Mouse (Mus musculus) Muller cell, postnatal 12 days (primary cell): ENCODE measurements around the gene Nfrkb.
A peak's percentile ranks its signal among the peaks of the same experiment; 100 is the strongest.

Experiments used
- DNase-seq: peaks from one replicate; pipeline ENCODE4 v3.0.0-alpha.2; 2015; ENCODE audit errors: inconsistent ontology term

Nfrkb gene

DNA sequence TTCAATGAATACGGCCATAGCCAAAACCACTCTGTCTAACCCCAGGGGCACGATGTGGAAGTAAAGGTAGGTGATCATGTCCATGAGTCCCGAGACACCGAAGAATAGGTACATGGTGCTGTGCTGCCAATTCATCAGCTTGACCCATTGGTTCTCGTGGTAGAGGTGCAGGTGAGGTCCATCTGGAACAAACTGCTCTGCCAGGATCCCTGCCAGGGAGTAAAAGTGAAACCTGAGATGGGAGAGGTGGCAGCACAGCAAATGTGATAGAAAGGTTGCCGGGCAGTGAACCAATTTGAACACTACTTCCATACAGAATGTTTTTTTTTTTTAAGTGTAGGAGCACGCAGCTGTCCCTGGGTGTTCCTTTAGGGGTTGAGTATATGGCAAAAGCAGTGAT, 43.0 kb downstream of the Nfrkb start:
- DNase-seq, result no peak

DNA sequence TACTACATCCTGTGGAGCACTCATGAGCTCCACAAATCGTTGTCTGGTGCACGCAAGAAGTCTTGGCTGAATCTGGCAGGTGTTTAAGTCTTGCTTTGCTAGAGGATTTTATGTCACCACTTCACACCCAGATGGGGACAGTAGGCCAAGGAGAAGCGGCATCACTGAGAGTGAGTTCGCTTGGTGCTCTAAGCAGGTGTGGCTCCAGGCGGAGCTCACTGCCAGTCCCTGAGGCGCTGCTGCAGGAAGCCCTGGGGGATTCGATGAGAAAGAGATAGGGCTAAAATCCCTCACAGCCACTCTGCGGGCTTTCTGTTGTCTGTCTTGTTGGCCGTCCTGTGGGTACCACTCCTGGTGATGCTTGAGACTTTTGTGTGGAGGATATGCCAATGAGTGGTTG, 44.0 kb downstream of the Nfrkb start:
- no peak for DNase-seq

DNA sequence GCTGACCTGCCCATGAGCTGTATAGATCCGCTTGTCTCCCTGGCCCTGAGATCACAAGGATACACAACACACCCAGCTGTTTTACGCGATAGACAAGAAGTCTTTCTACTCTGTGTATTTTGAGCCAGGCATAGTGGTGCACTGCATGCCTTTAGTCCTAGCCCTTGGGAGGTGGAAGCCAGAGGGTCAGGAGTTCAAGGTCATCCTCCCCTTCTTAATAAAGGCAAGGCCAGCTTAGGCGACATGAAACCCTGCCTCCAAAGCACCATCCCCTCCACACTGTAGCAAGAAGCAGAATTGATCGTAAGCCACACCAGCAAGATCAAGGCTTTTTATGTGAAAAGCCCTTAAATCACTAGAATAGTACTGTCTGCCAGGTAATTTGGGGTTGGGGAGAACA, 45.8 kb downstream of the Nfrkb start:
- DNase-seq, result no peak

DNA sequence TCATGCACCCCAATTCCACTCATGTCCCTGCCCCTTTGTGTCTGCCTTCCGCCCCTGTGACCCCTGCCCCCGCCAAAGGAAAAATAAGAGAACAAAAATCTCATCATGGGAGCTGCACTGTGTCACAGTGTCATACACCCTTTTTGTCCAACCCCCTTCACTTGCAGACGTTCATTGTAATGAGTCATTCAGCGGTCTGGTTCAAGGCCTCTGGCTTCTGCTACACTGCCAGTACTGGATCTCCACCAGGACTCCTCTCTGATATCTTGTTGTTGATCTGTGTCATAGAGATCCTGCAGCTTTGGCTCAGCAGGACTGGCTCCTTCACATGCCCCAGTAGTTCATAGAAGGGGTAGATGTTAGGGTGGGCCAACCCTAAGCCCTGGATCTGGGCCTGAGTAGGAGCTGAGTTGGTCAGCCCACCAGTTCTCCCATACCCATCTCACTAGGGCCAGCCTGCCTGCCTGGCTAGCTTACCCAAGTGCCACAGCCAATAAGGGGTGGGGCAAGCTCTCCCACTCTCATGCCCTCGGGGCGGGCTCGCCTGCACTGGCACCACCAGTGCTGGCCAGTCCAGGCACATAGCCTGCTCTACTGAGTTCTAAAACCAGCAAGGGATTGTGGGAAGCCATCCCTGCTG, 46.5 kb downstream of the Nfrkb start:
- peak; percentile 39 for DNase-seq

DNA sequence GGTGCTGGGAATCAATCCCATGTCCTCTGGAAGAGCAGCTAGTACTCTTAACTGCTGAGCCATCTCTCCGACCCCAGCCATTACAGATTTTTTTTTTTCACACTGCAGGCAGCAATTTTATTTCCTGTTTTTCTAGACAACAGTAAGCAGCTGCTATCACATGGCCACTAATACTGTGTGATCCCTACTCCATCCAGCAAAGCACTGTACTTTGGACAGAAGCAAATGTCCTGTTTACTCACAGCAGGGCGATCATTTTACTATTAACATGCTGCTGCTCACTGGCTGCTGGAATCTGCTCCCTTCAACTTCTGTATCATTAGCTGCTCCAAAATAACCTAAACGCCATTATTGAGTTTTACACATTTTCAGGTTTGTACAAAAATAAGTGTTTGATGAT, 47.4 kb downstream of the Nfrkb start:
- DNase-seq, result no peak

DNA sequence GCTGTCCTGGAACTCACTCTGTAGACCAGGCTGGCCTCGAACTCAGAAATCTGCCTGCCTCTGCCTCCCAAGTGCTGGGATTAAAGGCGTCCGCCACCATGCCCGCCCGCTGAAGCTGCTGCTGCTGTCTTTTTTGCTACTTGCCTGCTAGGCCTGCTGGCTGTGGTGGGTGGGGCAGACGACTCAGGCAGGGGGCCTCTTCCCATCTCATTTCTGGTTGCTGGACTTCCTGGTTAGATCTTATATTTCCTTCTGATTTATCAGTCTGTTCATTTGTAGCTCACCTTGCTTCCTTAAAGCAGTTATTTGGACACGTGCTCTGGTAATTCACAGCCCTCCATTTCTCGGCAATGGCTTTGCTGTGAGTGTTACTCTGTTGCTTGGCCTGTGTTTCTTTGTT, 49.4 kb downstream of the Nfrkb start:
- no peak for DNase-seq

DNA sequence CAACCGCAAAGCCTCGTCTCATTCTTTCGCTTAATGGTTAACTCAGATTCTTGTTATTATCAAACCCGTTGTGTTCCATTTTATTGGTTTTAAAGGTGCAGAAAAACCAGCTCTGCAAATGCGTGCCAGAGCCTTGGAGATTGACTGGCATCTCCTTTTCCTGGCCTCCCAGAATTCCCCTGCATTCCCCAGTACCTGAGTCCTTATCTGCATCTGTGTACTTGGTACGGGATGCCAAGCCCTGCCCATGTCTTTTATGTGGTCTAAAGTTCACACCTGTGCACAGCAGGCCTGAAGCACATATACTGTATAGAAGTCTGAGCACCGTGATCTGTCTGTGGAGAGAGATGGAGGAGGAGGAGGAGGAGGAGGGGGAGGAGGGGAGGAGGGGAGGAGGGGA, 51.9 kb downstream of the Nfrkb start:
- no peak for DNase-seq

DNA sequence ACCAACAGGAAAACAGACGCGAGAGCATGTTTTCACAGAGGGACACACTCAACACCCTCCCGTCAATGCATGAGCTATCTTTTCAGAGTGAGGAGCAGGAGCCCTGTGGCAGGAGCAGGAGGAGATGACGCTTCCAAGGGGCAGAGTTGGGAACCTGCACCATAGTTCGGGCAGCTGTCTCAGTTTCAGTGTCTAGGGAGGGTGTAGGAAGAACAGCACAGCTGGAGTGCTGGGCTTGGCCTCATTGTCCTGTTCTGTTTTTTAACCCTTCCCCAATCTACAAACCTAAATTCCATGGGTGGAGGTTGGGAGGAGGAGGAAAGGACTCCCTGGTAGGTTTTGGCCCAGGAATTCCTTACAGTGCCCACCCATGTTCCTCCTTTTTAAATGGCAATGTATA, 52.8 kb downstream of the Nfrkb start:
- no peak for DNase-seq

DNA sequence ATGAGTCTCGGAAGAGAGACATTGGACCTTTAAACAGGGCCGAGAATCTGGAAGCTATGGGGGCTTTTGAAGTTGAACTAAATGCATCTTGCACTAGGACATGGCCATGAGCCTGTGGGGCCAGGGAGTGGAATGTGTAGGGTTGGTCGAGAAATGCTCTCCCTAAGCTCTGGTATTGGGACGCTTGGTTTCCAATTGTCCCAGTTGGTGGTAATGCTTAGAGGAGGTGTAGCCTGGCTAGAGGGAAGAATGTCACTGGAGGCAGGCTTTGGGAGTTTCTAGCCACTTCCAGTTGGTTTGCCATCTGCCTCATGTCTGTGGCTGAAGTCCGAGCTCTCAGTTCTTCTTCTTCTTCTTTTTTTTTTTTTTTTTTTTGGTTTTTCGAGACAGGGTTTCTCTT, 53.3 kb downstream of the Nfrkb start:
- no peak for DNase-seq

DNA sequence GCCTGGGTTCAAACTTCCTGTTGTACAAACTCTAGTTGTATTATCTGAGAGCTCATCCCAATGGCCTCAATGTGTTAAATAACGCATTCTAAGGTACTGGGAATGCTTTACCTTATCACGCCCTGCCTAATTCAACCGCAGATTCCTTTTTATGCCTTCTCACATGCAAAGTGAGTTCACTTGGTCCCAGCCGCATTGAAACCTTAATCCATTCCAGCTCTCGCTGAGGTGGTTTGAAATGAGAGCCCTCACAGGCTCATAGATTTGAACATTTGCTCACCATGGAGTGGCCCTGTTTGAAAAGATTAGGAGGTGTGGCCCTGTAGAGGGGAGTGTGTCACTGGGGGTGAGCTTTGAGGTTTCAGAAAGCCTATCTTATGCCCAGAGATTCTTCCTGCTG, 54.4 kb downstream of the Nfrkb start:
- no peak for DNase-seq

DNA sequence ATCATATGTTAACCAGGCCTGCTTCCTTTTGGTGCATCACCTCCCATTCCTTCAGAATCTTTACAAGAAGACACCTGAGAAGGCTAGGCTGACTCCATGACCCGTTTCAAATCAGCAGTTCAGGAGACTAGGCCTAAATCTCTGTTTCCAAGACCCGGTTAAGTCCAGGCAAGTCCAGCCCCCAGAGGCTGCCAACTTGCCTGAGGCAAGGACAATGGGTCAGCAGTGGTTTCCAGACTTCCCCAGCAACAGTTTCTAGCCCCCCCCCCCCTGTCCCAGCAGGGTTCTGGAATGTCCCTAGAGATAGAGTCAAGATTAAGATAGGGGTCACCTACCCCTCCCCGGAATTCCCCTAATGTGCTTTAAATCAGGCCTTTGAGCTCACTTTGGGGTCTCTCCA, 55.5 kb downstream of the Nfrkb start:
- no peak for DNase-seq

DNA sequence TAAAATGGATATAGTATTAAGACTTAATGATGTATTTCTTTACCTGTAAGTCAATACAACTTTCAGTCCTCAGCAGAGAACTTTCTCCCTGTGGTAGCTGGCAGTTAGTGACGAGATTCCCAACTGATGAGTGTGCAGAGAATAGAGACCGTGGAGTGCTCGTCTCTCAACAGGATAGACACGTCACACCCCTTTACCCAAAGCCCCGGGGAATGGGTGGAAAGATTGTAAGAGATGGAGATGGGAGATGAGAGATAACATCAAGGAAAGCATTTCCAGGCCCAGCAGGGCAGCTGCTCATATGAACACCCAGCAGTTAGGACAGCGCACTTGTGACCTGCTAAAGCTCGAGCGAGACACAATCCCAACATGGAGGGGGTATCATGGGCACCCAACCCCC, 58.2 kb downstream of the Nfrkb start:
- no peak for DNase-seq

DNA sequence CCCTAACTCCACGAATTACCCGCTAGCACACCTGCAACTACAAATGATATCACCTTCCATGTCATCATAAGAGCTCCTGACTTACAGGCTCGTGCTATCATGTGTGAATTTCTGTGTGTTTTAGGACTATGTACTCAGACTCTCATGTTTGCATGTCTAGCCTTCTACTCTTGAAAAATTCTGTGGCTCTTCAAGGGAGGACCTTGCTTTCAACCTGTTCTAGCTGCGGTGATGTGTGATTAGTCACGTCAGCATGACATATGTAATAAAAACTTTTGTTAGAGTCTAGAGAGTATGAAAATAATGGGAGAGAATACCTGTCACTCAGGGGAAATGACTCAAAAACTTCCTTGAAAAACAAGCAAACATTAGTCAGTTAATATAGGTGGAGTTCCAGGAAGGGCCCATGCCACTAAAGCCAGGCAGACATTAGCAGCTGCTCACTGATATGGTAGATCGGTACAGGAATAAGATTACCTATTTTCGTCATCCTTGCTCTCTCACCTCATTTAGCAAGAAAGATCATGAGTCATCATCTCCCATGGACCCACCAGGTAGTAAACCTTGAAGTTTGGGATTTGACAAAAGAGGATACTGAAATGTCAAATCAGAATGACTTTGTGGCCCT, 63.3 kb downstream of the Nfrkb start:
- no peak for DNase-seq

DNA sequence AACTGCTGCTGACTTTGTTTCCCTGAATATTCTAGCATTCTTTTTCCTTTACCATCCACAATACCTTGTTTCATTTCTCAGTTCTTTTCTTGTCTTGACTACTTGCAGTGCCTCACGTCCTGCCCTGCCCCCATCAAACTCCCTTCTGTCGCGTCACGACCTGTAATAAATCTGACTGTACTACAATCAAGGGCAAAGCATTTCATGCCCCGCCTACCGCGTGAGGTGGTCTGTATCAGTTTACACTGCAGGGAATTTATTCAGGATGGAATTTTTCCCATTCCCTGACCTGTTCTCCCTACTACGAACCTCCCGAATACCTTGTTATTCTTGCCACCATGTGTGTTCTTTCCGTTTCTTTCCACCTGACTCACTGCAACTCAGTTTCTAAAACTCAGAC, 66.2 kb downstream of the Nfrkb start:
- no peak for DNase-seq

DNA sequence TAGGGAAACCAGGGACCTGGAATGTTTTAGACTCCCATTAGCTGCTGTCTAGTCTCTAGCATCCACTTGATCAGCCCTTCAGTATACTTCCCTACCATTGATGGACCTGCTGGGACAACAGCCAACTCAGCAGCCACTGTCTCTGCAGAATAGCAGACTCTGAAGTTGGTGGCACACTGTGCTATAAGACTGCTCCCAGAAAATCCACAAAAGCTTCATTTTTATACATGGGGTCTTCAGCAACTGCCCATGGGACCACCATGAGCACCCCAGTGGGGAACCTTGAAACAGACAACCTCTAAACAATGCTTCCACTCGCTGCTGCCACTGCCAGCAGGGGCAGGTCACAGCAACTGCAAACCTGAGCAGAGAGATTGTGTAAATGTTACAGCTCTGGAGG, 68.4 kb downstream of the Nfrkb start:
- DNase-seq, result no peak

DNA sequence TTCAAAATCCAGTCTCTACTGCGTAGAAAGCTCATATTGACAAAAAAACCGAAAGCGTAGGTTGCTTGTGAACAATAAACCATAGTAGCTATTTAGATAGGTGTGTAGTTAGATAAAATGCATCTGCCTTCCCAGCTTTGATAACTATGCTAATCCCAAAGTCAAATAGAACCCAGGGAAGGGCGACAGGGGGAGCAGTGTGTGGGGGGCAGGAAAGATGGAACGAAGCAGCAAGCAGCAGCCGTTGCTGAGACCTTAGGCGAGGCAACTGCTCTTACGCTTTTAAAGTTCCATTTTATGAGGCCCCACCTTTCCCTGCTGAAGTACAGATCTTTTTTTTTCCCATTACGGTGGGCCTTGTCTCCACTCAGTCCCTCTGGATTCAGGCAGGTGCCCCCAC, 77.2 kb downstream of the Nfrkb start:
- DNase-seq, result no peak

DNA sequence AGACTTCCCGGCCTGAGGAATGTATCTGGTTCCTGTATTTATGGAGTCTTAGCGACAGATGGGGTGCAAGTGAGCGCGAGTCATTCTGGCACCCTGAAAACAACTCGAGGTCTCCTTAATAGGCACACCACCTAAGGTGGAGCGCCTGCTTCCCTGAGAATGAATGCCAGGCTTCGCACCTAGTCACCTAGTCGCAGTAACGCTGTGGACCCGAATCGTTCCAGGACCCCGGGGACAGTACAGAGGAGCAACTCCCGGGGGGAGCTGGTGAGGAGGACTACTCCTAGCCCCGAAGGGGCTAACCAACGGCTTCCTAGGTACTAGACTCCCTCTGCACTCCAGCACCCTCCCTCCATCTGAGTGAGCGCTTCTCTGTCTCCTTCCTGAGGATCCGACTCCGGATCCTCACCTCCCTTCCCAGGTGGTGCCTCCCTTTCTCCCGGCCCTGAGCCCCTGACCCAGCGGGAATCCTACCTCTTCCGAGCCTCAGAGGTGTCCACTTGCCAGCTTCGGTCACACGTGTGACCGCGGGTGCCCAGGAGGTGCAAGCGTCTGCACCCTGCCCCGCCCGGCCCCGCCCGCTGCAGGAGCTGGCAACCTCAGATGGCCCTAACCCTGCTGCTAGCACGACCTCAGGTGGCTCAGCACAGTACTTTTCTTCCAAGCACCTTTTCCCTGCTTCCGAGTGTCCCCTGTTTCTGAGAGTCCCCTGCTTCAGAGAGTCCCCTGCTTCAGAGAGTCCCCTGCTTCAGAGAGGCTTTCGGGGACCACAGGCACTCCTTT, 77.9 kb downstream of the Nfrkb start, which contains the start of gene Tmem45b:
Tmem45b (minus strand) TSS at position 771 of the 783 bp plus-strand sequence.
- DNase-seq, result no peak
